Mouse (Mus musculus) lung, postnatal 0 days (tissue): Measurements from ENCODE around the gene Hivep2. TPM values are rescaled to one million over a fixed set of nuclear protein-coding genes. Genes with fewer than 3 reads are reported as not detected.

Source experiments
- ATAC-seq: fragments of 200-750 bp; cut with Nextera tagmentation; 2 replicates; pipeline ENCODE4 v1.8.0; 2017; ENCODE audit warnings: moderate library complexity
- DNase-seq: peaks from one replicate; pipeline ENCODE4 v3.0.0-alpha.2; 2016; ENCODE audit warnings: low spot score
- H3K27ac ChIP-seq: fragments of 300-500 bp; sonication (generic); 2 replicates; pipeline ENCODE4 v1.5.1; 2014; ENCODE audit warnings: antibody characterized with exemption, mild to moderate bottlenecking, low read length, mixed read lengths
- H3K27me3 ChIP-seq: fragments of 300-500 bp; sonication (generic); replicated peaks from 2 replicates; pipeline ENCODE4 v1.6.1; 2014; ENCODE audit warnings: low read length, mixed read lengths; ENCODE audit not compliant: insufficient read depth
- H3K36me3 ChIP-seq: fragments of 300-500 bp; sonication (generic); 2 replicates; pipeline ENCODE4 v1.6.1; 2014; ENCODE audit warnings: low read length, mixed read lengths; ENCODE audit not compliant: insufficient read depth
- H3K4me1 ChIP-seq: fragments of 300-500 bp; sonication (generic); 2 replicates; pipeline ENCODE4 v1.6.1; 2014; ENCODE audit warnings: antibody characterized with exemption, low read depth, low read length, mixed read lengths; ENCODE audit not compliant: insufficient read depth
- H3K4me2 ChIP-seq: fragments of 300-500 bp; sonication (generic); replicated peaks from 2 replicates; pipeline ENCODE4 v1.6.1; 2014; ENCODE audit warnings: low read depth, mild to moderate bottlenecking, low read length, moderate library complexity, mixed read lengths
- H3K4me3 ChIP-seq: fragments of 300-500 bp; sonication (generic); 2 replicates; pipeline ENCODE4 v1.5.1; 2014; ENCODE audit warnings: low read depth, low read length
- H3K9ac ChIP-seq: fragments of 300-500 bp; sonication (generic); replicated peaks from 2 replicates; pipeline ENCODE4 v1.6.1; 2014; ENCODE audit warnings: low read depth, mild to moderate bottlenecking
- H3K9me3 ChIP-seq: fragments of 300-500 bp; sonication (generic); 2 replicates; pipeline ENCODE4 v1.6.1; 2016; ENCODE audit warnings: low read length, mixed read lengths
- CTCF ChIP-seq: IDR thresholded peaks from 2 replicates; pipeline ENCODE4 v1.5.1; 2016; ENCODE audit warnings: antibody characterized with exemption, mild to moderate bottlenecking
- EP300 ChIP-seq: IDR thresholded peaks from 2 replicates; pipeline ENCODE4 v1.6.1; 2016; ENCODE audit warnings: antibody characterized with exemption, mild to moderate bottlenecking, control low read depth
- WGBS: fragments of 180-500 bp; shearing (Covaris S2); extraction: QIAGEN DNeasy Blood & Tissue Kit; methylation state at CpG from one replicate; pipeline ENCODE4 v1.1.7; 2014; 5-methylcytosine and 5-hydroxymethylcytosine counted together
- polyA plus RNA-seq: library from polyadenylated mRNA; unstranded; fragments of >200 nt; fragmentation: Nextera tagmentation; extraction: Ambion mirVana; gene quantifications from 2 replicates; pipeline ENCODE4 v1.2.1, GENCODE M21; 2015

Gene Hivep2
- polyA plus RNA-seq, 1 experiment from 2014 or later = 4.5 TPM

DNA sequence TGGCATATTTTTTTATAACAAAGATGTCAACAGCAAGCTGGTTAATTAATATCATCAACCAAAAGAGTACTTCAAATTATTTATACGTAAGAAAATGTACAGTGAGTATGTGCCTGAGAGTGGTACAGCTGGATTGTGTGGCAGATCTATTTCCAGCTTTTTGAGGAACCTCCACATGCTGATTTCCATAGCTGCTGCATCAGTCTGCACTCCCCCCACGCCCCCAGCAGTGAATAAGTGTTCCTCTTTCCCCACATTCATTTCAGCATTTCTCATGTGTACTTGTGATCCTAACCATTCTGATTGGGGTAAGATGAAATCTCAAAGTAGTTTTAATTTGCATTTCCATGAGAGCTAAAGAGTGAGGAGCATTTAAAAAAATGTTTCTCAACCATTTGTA, 30.2 kb upstream of the Hivep2 start:
- H3K27ac ChIP-seq = no peak overlapping the region
- no peak overlapping the region for H3K4me2 ChIP-seq
- H3K27me3 ChIP-seq = no peaks in the 10 kb centered on the region
- ATAC-seq (no peak), DNase-seq (peak; percentile 12)
- H3K9ac ChIP-seq = no peak overlapping the region
- H3K9me3 ChIP-seq = no peaks in the 10 kb centered on the region
- 59% methylated on average over 2 of the region's 2 CpGs for WGBS
- TF ChIP-seq CTCF = no peak
- TF ChIP-seq EP300 = no peak
- H3K36me3 ChIP-seq = no peaks in the 10 kb centered on the region
- H3K4me3 ChIP-seq = no peak overlapping the region
- H3K4me1 ChIP-seq = no peaks in the 10 kb centered on the region

DNA sequence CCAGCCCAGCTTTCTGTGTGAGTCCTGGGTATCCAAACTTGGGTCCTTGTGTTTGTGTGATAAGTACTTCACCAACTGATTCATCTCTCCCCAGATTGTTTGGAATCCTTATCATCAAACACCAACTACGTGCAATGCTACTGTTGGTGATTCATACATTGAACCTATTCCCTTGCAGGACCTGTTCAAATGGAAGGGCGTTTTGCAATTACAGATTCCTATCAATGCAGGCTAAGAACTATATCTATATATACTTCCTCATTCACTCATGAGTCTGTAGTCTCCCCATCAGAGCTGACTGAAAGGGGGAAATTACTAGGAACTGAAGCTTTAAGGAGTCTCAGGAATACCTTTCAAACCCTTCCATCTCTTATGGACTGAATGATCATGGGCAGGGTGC, 24.5 kb upstream of the Hivep2 start:
- 76% methylated on average over 2 of the region's 2 CpGs for WGBS
- Histone ChIP-seq H3K36me3 (no peaks in the 10 kb centered on the region), H3K27me3 (no peaks in the 10 kb centered on the region), H3K27ac (no peak overlapping the region), H3K4me2 (no peak overlapping the region), H3K9ac (no peak overlapping the region), H3K4me3 (no peak overlapping the region), H3K4me1 (no peaks in the 10 kb centered on the region), H3K9me3 (no peaks in the 10 kb centered on the region)
- no peak for TF ChIP-seq CTCF
- no peak for TF ChIP-seq EP300
- no peak for DNase-seq
- no peak for ATAC-seq

DNA sequence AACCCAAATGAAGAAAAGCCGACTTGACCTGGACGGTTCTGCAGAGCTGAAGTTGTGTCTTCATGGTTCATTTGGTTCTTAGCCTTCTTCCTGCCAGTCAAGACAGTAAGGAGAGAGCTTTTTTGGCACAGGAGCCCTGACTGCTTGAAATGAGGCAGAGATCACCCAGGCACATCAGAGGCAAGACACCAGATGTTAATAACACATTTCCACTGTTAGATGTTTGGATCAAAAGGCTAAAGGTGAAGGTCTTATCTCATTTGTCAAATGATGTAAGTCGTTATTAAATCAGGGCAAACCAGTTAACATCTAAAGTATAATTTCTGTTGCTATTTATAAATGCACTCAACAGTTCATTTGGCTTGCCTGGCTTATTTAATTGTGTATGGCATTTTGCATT, 22.2 kb upstream of the Hivep2 start:
- WGBS = 41% methylated on average over 3 of the region's 3 CpGs
- H3K4me2 ChIP-seq = no peak overlapping the region
- TF ChIP-seq CTCF (no peak), EP300 (peak; percentile 58)
- no peaks in the 10 kb centered on the region for H3K27me3 ChIP-seq
- H3K9me3 ChIP-seq = no peaks in the 10 kb centered on the region
- no peaks in the 10 kb centered on the region for H3K4me1 ChIP-seq
- no peak overlapping the region for H3K4me3 ChIP-seq
- peak; percentile 72 for DNase-seq
- H3K9ac ChIP-seq = no peak overlapping the region
- ATAC-seq = peak; percentile 80
- no peak overlapping the region for H3K27ac ChIP-seq
- no peaks in the 10 kb centered on the region for H3K36me3 ChIP-seq

DNA sequence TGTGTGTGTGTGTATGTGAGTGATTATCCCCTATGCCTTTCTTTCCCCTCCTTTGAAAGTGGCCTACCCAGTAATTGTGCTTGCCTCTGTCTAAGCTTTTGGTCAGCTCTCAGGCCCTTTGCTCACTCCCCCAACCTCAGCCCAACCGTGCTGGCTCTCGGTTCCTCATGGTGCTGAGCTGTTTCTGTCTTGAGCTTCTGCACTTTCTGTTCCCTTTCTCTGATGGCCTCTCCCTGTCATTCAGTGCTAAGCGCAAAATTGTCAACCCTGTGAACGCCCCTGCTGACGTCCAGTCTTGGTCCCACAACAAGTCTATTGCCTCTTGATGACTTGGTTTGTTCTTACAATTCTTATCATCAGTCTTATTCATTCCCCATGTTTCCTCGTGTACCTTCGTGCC, 19.4 kb upstream of the Hivep2 start:
- Histone ChIP-seq H3K4me1 (no peaks in the 10 kb centered on the region), H3K4me3 (no peak overlapping the region), H3K27me3 (no peaks in the 10 kb centered on the region), H3K9me3 (no peaks in the 10 kb centered on the region), H3K4me2 (no peak overlapping the region), H3K9ac (no peak overlapping the region), H3K27ac (no peak overlapping the region), H3K36me3 (no peaks in the 10 kb centered on the region)
- ATAC-seq (no peak), DNase-seq (no peak)
- TF ChIP-seq EP300 (no peak), CTCF (no peak)
- WGBS = 66% methylated on average over 7 of the region's 7 CpGs

DNA sequence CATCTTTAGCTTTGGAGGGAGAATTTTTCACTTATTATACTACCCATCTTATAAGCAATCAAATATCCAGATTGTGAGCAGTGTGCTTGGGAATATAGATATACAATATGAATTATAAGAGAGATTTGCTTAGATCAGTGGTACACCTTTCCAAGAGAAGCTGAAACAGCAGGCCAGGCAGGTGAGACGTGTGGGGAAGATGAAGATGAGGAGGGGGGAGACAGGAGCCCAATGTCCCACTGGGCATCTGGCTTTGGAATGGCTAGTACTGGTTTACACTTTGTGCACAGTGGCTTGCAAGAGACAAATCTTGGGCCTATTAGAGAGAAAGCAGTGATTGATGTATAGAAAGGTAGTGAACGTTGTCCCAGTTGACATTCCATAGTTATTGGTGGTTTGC, 2.9 kb upstream of the Hivep2 start:
- H3K9me3 ChIP-seq = no peaks in the 10 kb centered on the region
- TF ChIP-seq CTCF = no peak
- TF ChIP-seq EP300 = no peak
- 62% methylated on average over 2 of the region's 2 CpGs for WGBS

DNA sequence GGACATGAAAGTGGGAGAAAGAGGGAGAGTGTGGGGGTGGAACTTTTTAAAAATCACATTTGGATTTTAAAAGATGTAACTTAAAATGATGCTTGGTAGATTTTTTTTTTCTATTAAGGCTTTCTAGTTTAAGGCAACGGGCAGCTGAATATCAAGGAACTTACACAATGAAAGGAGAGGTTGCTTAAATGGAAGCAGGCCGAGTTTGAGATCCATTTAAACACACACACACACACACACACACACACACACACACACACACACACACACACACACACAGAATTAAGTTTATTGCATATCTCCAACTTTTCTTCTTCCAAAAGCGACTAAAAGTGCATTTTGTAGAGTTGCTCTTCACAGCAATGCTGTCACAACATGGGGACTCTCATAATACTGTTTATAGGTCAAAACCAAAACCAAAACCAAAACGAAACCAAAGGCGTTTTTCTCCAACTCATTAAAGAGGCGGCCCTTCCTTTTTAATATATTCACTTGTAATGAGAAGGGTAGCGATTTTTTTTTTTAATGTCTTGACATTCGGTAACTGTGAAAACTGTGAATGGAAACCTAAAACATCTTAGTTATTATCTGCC, 1.9 kb upstream of the Hivep2 start:
- no peaks in the 10 kb centered on the region for H3K9me3 ChIP-seq
- peak overlapping the region; percentile 95 for H3K4me2 ChIP-seq
- peak overlapping the region; percentile 95 for H3K4me3 ChIP-seq
- peak overlapping the region; percentile 92 for H3K9ac ChIP-seq
- H3K27ac ChIP-seq = peak overlapping the region; percentile 99
- DNase-seq (peak; percentile 63), ATAC-seq (no peak)
- no peaks in the 10 kb centered on the region for H3K4me1 ChIP-seq
- no peaks in the 10 kb centered on the region for H3K27me3 ChIP-seq
- H3K36me3 ChIP-seq = no peaks in the 10 kb centered on the region
- WGBS = 6% methylated on average over 8 of the region's 8 CpGs
- TF ChIP-seq EP300 (no peak; the same call in 1 of the 2 replicates), CTCF (no peak)

More for the DNA sequence above, 2.9 kb upstream of the Hivep2 start:
- no peak overlapping the region for H3K27ac ChIP-seq
- no peaks in the 10 kb centered on the region for H3K4me1 ChIP-seq
- no peaks in the 10 kb centered on the region for H3K36me3 ChIP-seq
- H3K4me2 ChIP-seq = no peak overlapping the region
- no peak for DNase-seq
- no peak overlapping the region for H3K4me3 ChIP-seq
- no peak for ATAC-seq
- no peak overlapping the region for H3K9ac ChIP-seq
- H3K27me3 ChIP-seq = no peaks in the 10 kb centered on the region
